Mouse (Mus musculus): ENCODE results near the gene Abcc8.

GRCm38 (mm10) chr7:46216481-46216880, 36.6 kb upstream of the Abcc8 start:
- TF ChIP-seq CTCF (IDR thresholded peaks at IDR 0.05; ENCODE audit: control insufficient read depth, insufficient read depth, insufficient replicate concordance, low read depth, low read length) (no peak), POLR2A (IDR thresholded peaks at IDR 0.05; ENCODE audit: control insufficient read depth, low read depth, low read length) (no peak)

Data from testis, adult 2 months (tissue).